19 mouse cellular contexts compared by ENCODE assay signal in genomic region chr1:105794670-105795069, GRCm38 (mm10).
"Had no signal": no experiment of that assay in that cellular context is flagged by ENCODE, and none has a peak within 500 bp of the region (broad histone marks: within the 10 kb centered on the region; RNA-seq: fewer than 3 reads in every experiment).

No protein-coding gene starts in this region.

- DNase-seq: lung, adult 18-20 months; lung, embryonic 14.5 days; lung, postnatal 10 days; lung, postnatal 4 days; midbrain, embryonic 14.5 days; retina, postnatal 1 day; right cerebral cortex, adult 18-20 months; right cerebral cortex, postnatal 25 days; right cerebral cortex, postnatal 4 days; spleen, adult 18-20 months; thymus, adult 18-20 months; thymus, postnatal 25 days; thymus, postnatal 4 days had no signal

- H3K27ac ChIP-seq: midbrain, embryonic 10.5 days; midbrain, embryonic 12.5 days; neural tube, embryonic 13.5 days; neural tube, embryonic 15.5 days had no signal

- H3K4me3 ChIP-seq: midbrain, embryonic 10.5 days; midbrain, embryonic 12.5 days; myocyte; neural tube, embryonic 13.5 days; neural tube, embryonic 15.5 days had no signal

- H3K9me3 ChIP-seq: midbrain, embryonic 10.5 days; midbrain, embryonic 12.5 days; neural tube, embryonic 13.5 days had no signal

- H3K27me3 ChIP-seq: midbrain, embryonic 12.5 days; neural tube, embryonic 13.5 days; neural tube, embryonic 15.5 days had no signal

- H3K9ac ChIP-seq: lung, embryonic 14.5 days; midbrain, embryonic 12.5 days; neural tube, embryonic 13.5 days; neural tube, embryonic 15.5 days had no signal

- H3K4me2 ChIP-seq: lung, embryonic 14.5 days; midbrain, embryonic 12.5 days; neural tube, embryonic 13.5 days; neural tube, embryonic 15.5 days had no signal

- ATAC-seq: midbrain, embryonic 16.5 days had no signal

- H3K4me1 ChIP-seq: midbrain, embryonic 10.5 days; midbrain, embryonic 12.5 days; neural tube, embryonic 13.5 days; neural tube, embryonic 15.5 days had no signal

- H3K36me3 ChIP-seq: midbrain, embryonic 10.5 days; midbrain, embryonic 12.5 days; neural tube, embryonic 13.5 days; neural tube, embryonic 15.5 days had no signal
